Mouse (Mus musculus) heart, adult 2 months (tissue): ENCODE results near the gene 1700025G04Rik.

Source experiments
- CTCF ChIP-seq: fragments of 200-600 bp; IDR thresholded peaks from 2 replicates; pipeline ENCODE4 v1.8.1; 2022; ENCODE audit warnings: antibody characterized with exemption, mild to moderate bottlenecking, moderate library complexity
- EP300 ChIP-seq: fragments of 200-500 bp; IDR thresholded peaks from 2 replicates; pipeline ENCODE4 v1.6.1; 2011; ENCODE audit warnings: low read depth, low read length, control low read depth; ENCODE audit not compliant: insufficient read depth

DNA sequence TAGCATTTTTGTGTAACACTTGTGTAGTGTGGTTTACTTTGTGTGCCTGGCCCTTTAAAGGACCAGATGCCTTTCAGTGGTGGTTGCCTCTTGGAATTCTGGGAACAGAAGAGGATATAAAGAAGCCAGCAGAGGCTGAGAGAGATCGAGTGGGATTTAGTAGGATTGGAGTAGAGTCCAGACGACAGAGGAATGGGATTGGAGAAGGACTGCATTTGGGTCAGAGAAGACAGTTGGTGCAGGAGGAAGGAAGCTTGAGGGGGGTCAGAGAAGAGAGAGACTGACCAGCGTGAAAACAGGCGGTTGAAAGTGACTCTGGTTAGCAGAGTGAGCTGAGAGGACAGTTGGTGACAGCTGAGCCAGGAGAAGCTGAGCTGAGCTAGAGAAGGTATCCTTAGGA, 142.4 kb downstream of the 1700025G04Rik start:
- no peak for TF ChIP-seq CTCF
- 0 out of 2 replicates have a peak, but pooled peaks have one; percentile 36 for TF ChIP-seq EP300
